Mouse (Mus musculus) spleen, adult 2 months (tissue): ENCODE measurements around the gene Hba-a1.
"Not testable (repeated sequence)": the region's sequence is repeated elsewhere in the genome, so short reads cannot be mapped to it uniquely, and the experiment has no call there.

ENCODE experiments used
- CTCF ChIP-seq: fragments of 200-500 bp; IDR thresholded peaks from 2 replicates; pipeline ENCODE4 v1.5.1; 2011; ENCODE audit warnings: mild to moderate bottlenecking, inconsistent platforms; ENCODE audit not compliant: insufficient read depth, insufficient read length, insufficient replicate concordance; ENCODE audit errors: extremely low read depth
- POLR2A ChIP-seq: fragments of 200-500 bp; IDR thresholded peaks from 2 replicates; pipeline ENCODE4 v1.6.1; 2011; ENCODE audit warnings: low read depth, low read length, inconsistent platforms

- TF ChIP-seq CTCF, POLR2A: not testable (repeated sequence)
These were observed 9.5 kb downstream of the Hba-a1 start for GRCm38 (mm10) chr11:32292819-32293218.
